Comparison of ENCODE assay signal across 10 mouse cellular contexts in the genomic region with DNA sequence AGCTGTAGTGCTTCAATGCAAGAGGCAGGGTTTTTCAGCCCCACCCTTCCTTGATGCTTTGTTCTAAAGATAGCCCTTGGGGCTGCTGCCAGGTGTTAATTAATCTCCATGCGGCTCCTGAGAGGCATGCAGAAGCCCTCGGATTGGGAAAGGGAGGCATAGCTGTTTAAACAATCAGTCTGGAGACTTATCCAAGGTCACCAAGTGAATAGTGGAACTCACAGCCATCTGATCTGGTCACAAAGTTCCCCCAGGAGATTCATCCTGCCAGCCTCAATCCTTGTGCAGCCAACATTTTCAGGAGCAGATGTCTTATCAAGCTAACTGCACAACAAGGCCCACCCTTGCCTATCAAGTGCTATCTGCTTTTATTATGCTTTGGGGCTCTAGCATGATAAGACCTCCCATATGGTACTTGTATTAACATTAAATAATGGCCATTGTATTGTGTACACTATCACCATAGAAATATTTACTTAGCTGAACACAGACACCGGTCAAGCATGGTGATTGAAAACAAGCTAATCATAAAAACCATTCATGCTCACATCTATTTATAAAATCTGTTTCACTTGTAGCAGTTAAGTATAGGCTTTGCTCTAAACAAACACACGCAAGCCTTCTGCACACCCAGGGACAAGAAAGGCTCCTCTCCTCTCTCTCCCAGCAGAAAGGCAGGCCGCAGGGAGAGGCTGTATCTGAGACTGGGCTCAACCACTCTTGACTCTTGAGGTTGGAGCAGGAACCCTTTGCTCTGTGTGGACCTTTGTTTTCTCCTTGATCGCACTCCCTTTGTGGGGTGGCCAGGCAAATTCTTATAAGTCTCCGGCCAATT.
DNase-seq lines count a peak whose midpoint lies in the region; ATAC-seq and TF ChIP-seq lines count a peak whose summit lies in the region.
"Had no signal": no experiment of that assay in that cellular context is flagged by ENCODE, and none has a peak within 500 bp of the region (broad histone marks: within the 10 kb centered on the region; RNA-seq: fewer than 3 reads in every experiment).

No protein-coding gene starts in this region.

- H3K4me2 ChIP-seq in heart, embryonic 11.5 days, result no peak overlapping the region
- no peak overlapping the region for H3K4me2 ChIP-seq in intestine, embryonic 15.5 days (replicated peaks)
- no peak overlapping the region for H3K4me2 ChIP-seq in midbrain, postnatal 0 days (ENCODE audit: low read depth, low read length, poor library complexity, severe bottlenecking)
- H3K4me2 ChIP-seq: embryonic facial prominence, embryonic 13.5 days; hindbrain, embryonic 13.5 days had no signal

- WGBS in heart, embryonic 11.5 days (ENCODE audit: insufficient replicate concordance), result 62% methylated on average over 7 of the region's 7 CpGs
- 47% methylated on average over 7 of the region's 7 CpGs for WGBS in intestine, embryonic 15.5 days
- 83% methylated on average over 7 of the region's 7 CpGs for WGBS in midbrain, postnatal 0 days
- WGBS in hindbrain, embryonic 10.5 days, result 81% methylated on average over 7 of the region's 7 CpGs

- TF ChIP-seq CTCF in midbrain, postnatal 0 days (IDR thresholded peaks at IDR 0.05), result no peak

- H3K9me3 ChIP-seq in heart, embryonic 11.5 days (replicated peaks; ENCODE audit: control insufficient read depth, low read length), result no peaks in the 10 kb centered on the region
- H3K9me3 ChIP-seq in intestine, embryonic 15.5 days, result no peaks in the 10 kb centered on the region
- no peaks in the 10 kb centered on the region for H3K9me3 ChIP-seq in midbrain, postnatal 0 days (ENCODE audit: low read length)
- no peaks in the 10 kb centered on the region for H3K9me3 ChIP-seq in hindbrain, embryonic 10.5 days
- H3K9me3 ChIP-seq: embryonic facial prominence, embryonic 13.5 days; hindbrain, embryonic 13.5 days had no signal

- peak; percentile 99 for DNase-seq in heart, adult 11 months
- DNase-seq in heart, adult 8-10 months (ENCODE audit: low spot score), result peak; percentile 85
- peak; percentile 71 for DNase-seq in lung, postnatal 36 days
- DNase-seq in midbrain, postnatal 0 days (ENCODE audit: low spot score), result no peak
- DNase-seq in frontal cortex, postnatal 25 days (ENCODE audit: low spot score in 2 of 2), result no peak
- no peak for DNase-seq in hindbrain, embryonic 10.5 days (ENCODE audit: low spot score)

- ATAC-seq in heart, embryonic 11.5 days (replicated peaks; ENCODE audit: insufficient number of reproducible peaks, low FRiP score, low TSS enrichment), result no peak
- ATAC-seq in intestine, embryonic 15.5 days, result peak; percentile 61
- no peak for ATAC-seq in midbrain, postnatal 0 days (ENCODE audit: low FRiP score)

- H3K27me3 ChIP-seq in heart, embryonic 11.5 days (ENCODE audit: control insufficient read depth, insufficient read depth, low read length), result no peaks in the 10 kb centered on the region
- no peaks in the 10 kb centered on the region for H3K27me3 ChIP-seq in intestine, embryonic 15.5 days (replicated peaks)
- no peaks in the 10 kb centered on the region for H3K27me3 ChIP-seq in midbrain, postnatal 0 days (ENCODE audit: insufficient read depth, low read length)
- peaks cover 19% of the 10 kb centered on the region for H3K27me3 ChIP-seq in hindbrain, embryonic 10.5 days (ENCODE audit: insufficient read depth, poor library complexity, severe bottlenecking)

- no peak overlapping the region for H3K9ac ChIP-seq in heart, embryonic 11.5 days (ENCODE audit: low read depth, low read length)
- H3K9ac ChIP-seq in intestine, embryonic 15.5 days, result no peak overlapping the region
- H3K9ac ChIP-seq in midbrain, postnatal 0 days (replicated peaks; ENCODE audit: low read length, poor library complexity, severe bottlenecking), result no peak overlapping the region
- H3K9ac ChIP-seq: embryonic facial prominence, embryonic 13.5 days; hindbrain, embryonic 13.5 days had no signal

- H3K4me1 ChIP-seq in heart, embryonic 11.5 days (ENCODE audit: control insufficient read depth, insufficient read depth, low read length), result peaks cover 6% of the 10 kb centered on the region; the same call in 1 of the 2 replicates
- H3K4me1 ChIP-seq in intestine, embryonic 15.5 days (replicated peaks), result 0 out of 2 replicates have a peak, but pooled peaks cover 7% of the 10 kb centered on the region
- H3K4me1 ChIP-seq in midbrain, postnatal 0 days (ENCODE audit: insufficient read depth, low read length), result no peaks in the 10 kb centered on the region
- peaks cover 8% of the 10 kb centered on the region for H3K4me1 ChIP-seq in hindbrain, embryonic 10.5 days (replicated peaks)
- H3K4me1 ChIP-seq: hindbrain, embryonic 13.5 days had no signal

- H3K36me3 ChIP-seq in heart, embryonic 11.5 days (ENCODE audit: control insufficient read depth, insufficient read depth, low read length), result no peaks in the 10 kb centered on the region
- no peaks in the 10 kb centered on the region for H3K36me3 ChIP-seq in intestine, embryonic 15.5 days
- no peaks in the 10 kb centered on the region for H3K36me3 ChIP-seq in midbrain, postnatal 0 days (ENCODE audit: insufficient read depth, low read length)
- H3K36me3 ChIP-seq in hindbrain, embryonic 10.5 days, result no peaks in the 10 kb centered on the region
- H3K36me3 ChIP-seq: embryonic facial prominence, embryonic 13.5 days; hindbrain, embryonic 13.5 days had no signal

- H3K27ac ChIP-seq in heart, embryonic 11.5 days (ENCODE audit: low read depth, low read length), result no peak overlapping the region
- 0 out of 2 replicates have a peak overlapping the region, but pooled peaks have one; percentile 36 for H3K27ac ChIP-seq in intestine, embryonic 15.5 days
- no peak overlapping the region for H3K27ac ChIP-seq in midbrain, postnatal 0 days (ENCODE audit: low read depth, low read length)
- H3K27ac ChIP-seq in hindbrain, embryonic 10.5 days, result no peak overlapping the region
- H3K27ac ChIP-seq: hindbrain, embryonic 13.5 days had no signal

- no peak overlapping the region for H3K4me3 ChIP-seq in heart, embryonic 11.5 days (ENCODE audit: low read depth, low read length)
- H3K4me3 ChIP-seq in intestine, embryonic 15.5 days (replicated peaks), result no peak overlapping the region
- H3K4me3 ChIP-seq in midbrain, postnatal 0 days (ENCODE audit: low read depth, low read length), result no peak overlapping the region
- H3K4me3 ChIP-seq in hindbrain, embryonic 10.5 days, result no peak overlapping the region
- H3K4me3 ChIP-seq: embryonic facial prominence, embryonic 13.5 days; hindbrain, embryonic 13.5 days had no signal

Comparison
In these comparisons a context has a peak if more than half of its experiments do, and no peak if none do; other contexts are left out.
1. DNase-seq: peak in heart, adult 11 months (single experiment), heart, adult 8-10 months (single experiment) and lung, postnatal 36 days (single experiment); none in midbrain, postnatal 0 days (single experiment), frontal cortex, postnatal 25 days (0 of 2) and hindbrain, embryonic 10.5 days (single experiment).